Mouse (Mus musculus) liver, embryonic 14.5 days (tissue): ENCODE data around the gene Ywhab.
A peak's percentile ranks its signal among the peaks of the same experiment; 100 is the strongest.

Source experiments
- CTCF ChIP-seq: IDR thresholded peaks from 2 replicates; pipeline ENCODE4 v1.5.1; 2016; ENCODE audit warnings: antibody characterized with exemption, low read depth, control low read depth
- EP300 ChIP-seq: IDR thresholded peaks from 2 replicates; pipeline ENCODE4 v1.6.1; 2016; ENCODE audit warnings: antibody characterized with exemption, low read depth

DNA sequence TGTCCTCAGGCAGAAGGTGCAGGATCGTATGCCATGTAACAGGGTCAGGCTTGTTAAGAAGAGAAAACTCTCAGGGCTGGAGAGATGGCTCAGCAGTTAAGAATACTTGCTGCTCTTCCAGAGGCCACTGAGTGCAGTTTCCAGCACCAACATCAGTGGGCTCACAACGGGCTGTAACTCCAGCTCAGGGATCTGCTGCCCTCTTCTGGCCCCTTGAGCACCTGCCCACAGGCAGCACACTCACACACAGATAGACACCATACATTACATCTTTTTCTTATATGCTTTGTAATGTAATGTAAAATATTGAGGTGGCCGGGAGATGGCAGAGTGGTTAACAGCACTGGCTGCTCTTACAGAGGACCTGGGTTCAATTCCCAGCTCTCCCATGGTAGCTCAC, 38.2 kb downstream of the Ywhab start:
- peak; percentile 34; the same call in 1 of the 2 replicates for TF ChIP-seq CTCF
- no peak for TF ChIP-seq EP300
